Mouse (Mus musculus): Measurements from ENCODE around the gene Tbc1d10b. TPM values are rescaled to one million over a fixed set of nuclear protein-coding genes. Genes with fewer than 3 reads are reported as not detected.

The Tbc1d10b gene
- polyA plus RNA-seq, 1 experiment from 2014 or later = 27.3 TPM

- H3K4me1 ChIP-seq = peaks cover 18% of the 10 kb centered on the region
- no peak overlapping the region for H3K4me3 ChIP-seq
- peaks cover 17% of the 10 kb centered on the region for H3K27me3 ChIP-seq (ENCODE audit: poor library complexity, severe bottlenecking)
- no peak for DNase-seq (ENCODE audit: extremely low spot score, low spot score)
- WGBS = 91% methylated on average over 4 of the region's 4 CpGs
- H3K27ac ChIP-seq = no peak overlapping the region
- H3K36me3 ChIP-seq (replicated peaks) = peaks cover 22% of the 10 kb centered on the region
- no peaks in the 10 kb centered on the region for H3K9me3 ChIP-seq
These were observed 10.4 kb upstream of the Tbc1d10b start for GRCm38 (mm10) chr7:127218670-127219069.

- DNase-seq (ENCODE audit: extremely low spot score, low spot score) = no peak
- Histone ChIP-seq H3K4me1 (peaks cover 18% of the 10 kb centered on the region), H3K4me3 (no peak overlapping the region), H3K27ac (no peak overlapping the region), H3K9me3 (no peaks in the 10 kb centered on the region), H3K36me3 (replicated peaks) (peaks cover 16% of the 10 kb centered on the region), H3K27me3 (ENCODE audit: poor library complexity, severe bottlenecking) (peaks cover 23% of the 10 kb centered on the region)
- 83% methylated on average over 10 of the region's 10 CpGs for WGBS
These were observed 9.8 kb upstream of the Tbc1d10b start for GRCm38 (mm10) chr7:127217901-127218642.

GRCm38 (mm10) chr7:127217475-127217874, 9.2 kb upstream of the Tbc1d10b start:
- no peaks in the 10 kb centered on the region for H3K9me3 ChIP-seq
- H3K4me1 ChIP-seq = peaks cover 18% of the 10 kb centered on the region
- no peak for DNase-seq (ENCODE audit: extremely low spot score, low spot score)
- peaks cover 10% of the 10 kb centered on the region for H3K36me3 ChIP-seq (replicated peaks)
- WGBS = 89% methylated on average over 6 of the region's 6 CpGs
- no peak overlapping the region for H3K27ac ChIP-seq
- peaks cover 29% of the 10 kb centered on the region for H3K27me3 ChIP-seq (ENCODE audit: poor library complexity, severe bottlenecking)
- H3K4me3 ChIP-seq = no peak overlapping the region

GRCm38 (mm10) chr7:127216307-127216706, 8.0 kb upstream of the Tbc1d10b start:
- Histone ChIP-seq H3K36me3 (replicated peaks) (0 out of 2 replicates have a peak, but pooled peaks cover 3% of the 10 kb centered on the region), H3K4me1 (peaks cover 18% of the 10 kb centered on the region), H3K9me3 (no peaks in the 10 kb centered on the region), H3K27ac (no peak overlapping the region), H3K4me3 (no peak overlapping the region), H3K27me3 (ENCODE audit: poor library complexity, severe bottlenecking) (peaks cover 31% of the 10 kb centered on the region)
- no peak for DNase-seq (ENCODE audit: extremely low spot score, low spot score)
- WGBS = 83% methylated on average over 5 of the region's 5 CpGs

- Histone ChIP-seq H3K36me3 (replicated peaks) (0 out of 2 replicates have a peak, but pooled peaks cover 3% of the 10 kb centered on the region), H3K27ac (no peak overlapping the region), H3K27me3 (ENCODE audit: poor library complexity, severe bottlenecking) (peaks cover 31% of the 10 kb centered on the region), H3K4me3 (peak overlapping the region; percentile 42), H3K9me3 (no peaks in the 10 kb centered on the region), H3K4me1 (peaks cover 18% of the 10 kb centered on the region)
- peak; percentile 64 for DNase-seq (ENCODE audit: extremely low spot score, low spot score)
- WGBS = 25% methylated on average over 33 of the region's 33 CpGs
These were observed 7.0 kb upstream of the Tbc1d10b start for GRCm38 (mm10) chr7:127214981-127215871.

- Histone ChIP-seq H3K4me1 (peaks cover 22% of the 10 kb centered on the region), H3K36me3 (replicated peaks) (0 out of 2 replicates have a peak, but pooled peaks cover 3% of the 10 kb centered on the region), H3K4me3 (peak overlapping the region; percentile 42), H3K27me3 (ENCODE audit: poor library complexity, severe bottlenecking) (peaks cover 31% of the 10 kb centered on the region), H3K9me3 (no peaks in the 10 kb centered on the region), H3K27ac (no peak overlapping the region)
- no peak for DNase-seq (ENCODE audit: extremely low spot score, low spot score)
- WGBS = 33% methylated on average over 21 of the region's 21 CpGs
These were observed 6.3 kb upstream of the Tbc1d10b start for GRCm38 (mm10) chr7:127214521-127214920.

- no peak for DNase-seq (ENCODE audit: extremely low spot score, low spot score)
- H3K4me3 ChIP-seq = 0 out of 2 replicates have a peak overlapping the region, but pooled peaks have one; percentile 42
- 53% methylated on average over 12 of the region's 12 CpGs for WGBS
- H3K27ac ChIP-seq = no peak overlapping the region
- H3K9me3 ChIP-seq = no peaks in the 10 kb centered on the region
- 0 out of 2 replicates have a peak, but pooled peaks cover 3% of the 10 kb centered on the region for H3K36me3 ChIP-seq (replicated peaks)
- H3K27me3 ChIP-seq (ENCODE audit: poor library complexity, severe bottlenecking) = peaks cover 31% of the 10 kb centered on the region
- H3K4me1 ChIP-seq = peaks cover 28% of the 10 kb centered on the region
These were observed 5.7 kb upstream of the Tbc1d10b start for GRCm38 (mm10) chr7:127213930-127214329.

- no peak for DNase-seq (ENCODE audit: extremely low spot score, low spot score)
- H3K36me3 ChIP-seq (replicated peaks) = 0 out of 2 replicates have a peak, but pooled peaks cover 3% of the 10 kb centered on the region
- H3K27me3 ChIP-seq (ENCODE audit: poor library complexity, severe bottlenecking) = peaks cover 31% of the 10 kb centered on the region
- 34% methylated on average over 7 of the region's 7 CpGs for WGBS
- peaks cover 28% of the 10 kb centered on the region for H3K4me1 ChIP-seq
- no peak overlapping the region for H3K27ac ChIP-seq
- H3K9me3 ChIP-seq = no peaks in the 10 kb centered on the region
- H3K4me3 ChIP-seq = no peak overlapping the region
These were observed 5.2 kb upstream of the Tbc1d10b start for GRCm38 (mm10) chr7:127213485-127213884.

GRCm38 (mm10) chr7:127212432-127213250, 4.4 kb upstream of the Tbc1d10b start:
- peaks cover 31% of the 10 kb centered on the region for H3K27me3 ChIP-seq (ENCODE audit: poor library complexity, severe bottlenecking)
- 0 out of 2 replicates have a peak, but pooled peaks cover 3% of the 10 kb centered on the region for H3K36me3 ChIP-seq (replicated peaks)
- no peak overlapping the region for H3K4me3 ChIP-seq
- no peak for DNase-seq (ENCODE audit: extremely low spot score, low spot score)
- WGBS = 92% methylated on average over 12 of the region's 12 CpGs
- H3K4me1 ChIP-seq = peaks cover 31% of the 10 kb centered on the region
- no peaks in the 10 kb centered on the region for H3K9me3 ChIP-seq
- no peak overlapping the region for H3K27ac ChIP-seq

- 78% methylated on average over 5 of the region's 5 CpGs for WGBS
These were observed 2.9 kb upstream of the Tbc1d10b start for GRCm38 (mm10) chr7:127211014-127211745.

GRCm38 (mm10) chr7:127210266-127210665, 2.0 kb upstream of the Tbc1d10b start:
- Histone ChIP-seq H3K36me3 (replicated peaks) (peaks cover 12% of the 10 kb centered on the region), H3K27me3 (ENCODE audit: poor library complexity, severe bottlenecking) (peaks cover 30% of the 10 kb centered on the region), H3K4me3 (no peak overlapping the region), H3K4me1 (peaks cover 49% of the 10 kb centered on the region), H3K9me3 (no peaks in the 10 kb centered on the region; the same call in 1 of the 2 replicates), H3K27ac (no peak overlapping the region)
- WGBS = 92% methylated on average over 4 of the region's 4 CpGs
- no peak for DNase-seq (ENCODE audit: extremely low spot score, low spot score)

More at GRCm38 (mm10) chr7:127211014-127211745, 2.9 kb upstream of the Tbc1d10b start:
- DNase-seq (ENCODE audit: extremely low spot score, low spot score) = no peak
- no peaks in the 10 kb centered on the region for H3K9me3 ChIP-seq
- peaks cover 31% of the 10 kb centered on the region for H3K27me3 ChIP-seq (ENCODE audit: poor library complexity, severe bottlenecking)
- no peak overlapping the region for H3K4me3 ChIP-seq
- H3K27ac ChIP-seq = no peak overlapping the region
- H3K36me3 ChIP-seq (replicated peaks) = peaks cover 7% of the 10 kb centered on the region; the same call in 1 of the 2 replicates
- peaks cover 45% of the 10 kb centered on the region for H3K4me1 ChIP-seq

Measured in forebrain, embryonic 10.5 days (tissue).